Mouse (Mus musculus) myocyte (in vitro differentiated cells): ENCODE results near the gene Hivep2.

ENCODE experiments used
- E2F4 ChIP-seq: IDR thresholded peaks from one replicate; pipeline ENCODE4 v1.6.1; 2011; ENCODE audit warnings: mild to moderate bottlenecking, control low read depth, moderate library complexity; ENCODE audit not compliant: insufficient read depth
- MAX ChIP-seq: IDR thresholded peaks from one replicate; pipeline ENCODE4 v1.6.1; 2011; ENCODE audit warnings: low read depth, mild to moderate bottlenecking, control low read depth
- MYOD1 ChIP-seq, 3 experiments: IDR thresholded peaks; one replicate each; pipeline ENCODE4 v1.6.1; 2011; ENCODE audit warnings: control low read depth in 2 of 3, low read depth in 2 of 3, mild to moderate bottlenecking in 2 of 3, moderate library complexity in 1 of 3; ENCODE audit not compliant: insufficient read length in 2 of 3, control insufficient read depth in 1 of 3
- POLR2A ChIP-seq: IDR thresholded peaks from one replicate; pipeline ENCODE4 v1.6.1; 2011; ENCODE audit warnings: low read depth, mild to moderate bottlenecking, control low read depth, moderate library complexity; ENCODE audit not compliant: insufficient read length
- POLR2AphosphoS2 ChIP-seq: IDR thresholded peaks from one replicate; pipeline ENCODE4 v1.6.1; 2011; ENCODE audit warnings: low read depth, control low read depth; ENCODE audit not compliant: insufficient read length

- no peak for TF ChIP-seq POLR2A
- TF ChIP-seq POLR2AphosphoS2, result no peak
- TF ChIP-seq MAX, result no peak
- TF ChIP-seq MYOD1 (IDR thresholded peaks at IDR 0.05; ENCODE audit: control insufficient read depth in 1 of 3, insufficient read length in 2 of 3, low read depth in 2 of 3), result no peak
- no peak for TF ChIP-seq E2F4
These were observed 52.8 kb downstream of the Hivep2 start for GRCm38 (mm10) chr10:14018672-14019071.
